Mouse (Mus musculus): Measurements from ENCODE around the gene Cnot6.

Gene Cnot6

GRCm38 (mm10) chr11:49712555-49713335, at the start of gene Cnot6:
Gene Cnot6, minus strand, starts transcription at chr11:49712723.
- DNase-seq, result peak; percentile 97

GRCm38 (mm10) chr11:49761130-49761529, 48.6 kb upstream of the Cnot6 start:
- no peak for DNase-seq

DNA sequence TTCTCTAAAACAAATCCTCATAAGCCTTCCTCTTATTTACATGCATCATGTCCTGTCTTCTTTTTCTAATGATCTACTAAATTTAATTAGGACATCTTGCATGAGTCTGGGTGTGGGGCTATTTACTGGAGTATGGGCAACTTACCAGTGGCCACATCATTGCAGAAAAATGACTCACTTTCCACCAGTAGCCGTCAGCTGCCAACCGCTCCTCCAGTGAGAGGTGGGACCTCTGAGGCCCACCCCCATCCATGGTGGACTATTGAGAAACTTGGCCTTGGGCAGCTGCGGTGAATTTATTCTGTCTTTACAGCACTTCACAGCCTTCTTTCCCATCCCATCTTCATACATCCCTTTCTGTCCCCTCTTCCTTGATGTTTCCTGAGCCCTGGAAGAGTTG, 45.6 kb upstream of the Cnot6 start:
- no peak for DNase-seq

DNA sequence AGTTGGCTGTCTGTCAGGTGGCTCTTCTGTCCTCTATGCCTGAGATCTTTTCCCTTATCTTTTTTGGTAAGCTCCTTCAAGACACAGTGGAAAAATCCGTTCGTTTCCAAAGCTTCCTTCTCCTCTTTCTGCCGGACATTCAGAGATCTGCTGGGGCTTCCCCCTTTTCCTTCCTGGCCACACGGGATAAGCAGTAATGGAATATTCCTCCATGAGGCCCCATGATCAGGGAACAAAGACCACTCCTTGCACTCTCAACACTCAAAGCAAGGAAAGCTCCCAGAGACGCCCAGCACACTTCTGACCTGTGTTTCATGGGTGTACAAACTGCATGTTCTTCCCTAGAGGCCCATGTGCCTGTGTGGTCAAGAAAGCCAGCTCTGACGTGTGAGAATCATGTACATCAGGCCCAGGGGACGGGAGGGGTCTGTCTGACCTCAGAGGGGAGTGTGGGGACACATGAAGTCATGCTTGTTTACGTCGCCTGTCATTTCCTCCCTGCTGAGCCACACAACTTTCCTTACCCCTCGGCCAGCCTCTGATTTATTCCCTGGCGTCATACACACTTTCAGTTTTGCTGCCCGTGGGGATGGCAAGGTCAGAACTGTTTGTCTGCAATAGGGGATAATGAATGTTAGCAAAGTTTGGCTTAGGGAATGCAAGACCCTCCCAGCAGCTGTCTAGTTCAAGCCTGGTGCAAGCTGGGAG, 42.6 kb upstream of the Cnot6 start:
- DNase-seq, result no peak

DNA sequence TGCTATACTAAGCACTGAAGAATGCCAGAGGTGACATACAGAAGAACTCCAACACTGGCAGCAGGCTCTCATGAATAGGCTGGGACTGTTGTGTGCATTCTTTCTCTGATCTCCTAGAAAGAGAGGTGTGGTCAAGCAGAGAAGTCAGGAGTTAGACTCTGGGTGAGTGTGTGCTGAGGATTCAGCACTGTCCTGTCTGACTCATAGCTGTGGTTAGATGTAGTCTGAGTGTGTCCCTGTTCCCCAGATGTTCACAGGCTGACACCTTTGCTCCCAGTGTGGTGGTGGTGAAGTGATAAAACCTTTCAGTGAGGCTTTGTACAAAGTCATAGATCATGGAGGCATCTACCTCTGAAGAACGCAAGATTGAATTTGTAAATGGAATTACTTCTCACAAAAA, 34.2 kb upstream of the Cnot6 start:
- DNase-seq, result no peak

DNA sequence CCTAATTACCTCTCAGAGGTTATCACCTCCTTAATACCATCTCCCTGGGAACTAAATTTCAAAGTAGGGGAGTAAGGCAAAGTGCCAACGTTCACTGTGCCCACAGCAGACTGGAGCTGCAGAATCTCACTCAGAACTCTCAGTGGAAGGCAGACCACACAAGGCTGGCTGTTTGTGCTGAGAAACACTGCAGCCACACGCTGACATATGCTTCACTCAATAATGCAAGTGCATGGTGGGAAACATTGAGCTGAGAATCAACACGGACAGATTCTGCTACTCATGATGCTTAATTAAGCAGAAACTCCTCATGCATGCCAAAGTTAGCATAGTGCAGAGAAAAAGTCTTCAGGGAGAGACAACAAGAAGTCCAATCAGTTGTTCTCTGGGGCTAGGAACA, 33.3 kb upstream of the Cnot6 start:
- no peak for DNase-seq

- DNase-seq, result no peak
Measured at GRCm38 (mm10) chr11:49744981-49745380, 32.5 kb upstream of the Cnot6 start.

- no peak for DNase-seq
Measured at GRCm38 (mm10) chr11:49743634-49744033, 31.1 kb upstream of the Cnot6 start.

DNA sequence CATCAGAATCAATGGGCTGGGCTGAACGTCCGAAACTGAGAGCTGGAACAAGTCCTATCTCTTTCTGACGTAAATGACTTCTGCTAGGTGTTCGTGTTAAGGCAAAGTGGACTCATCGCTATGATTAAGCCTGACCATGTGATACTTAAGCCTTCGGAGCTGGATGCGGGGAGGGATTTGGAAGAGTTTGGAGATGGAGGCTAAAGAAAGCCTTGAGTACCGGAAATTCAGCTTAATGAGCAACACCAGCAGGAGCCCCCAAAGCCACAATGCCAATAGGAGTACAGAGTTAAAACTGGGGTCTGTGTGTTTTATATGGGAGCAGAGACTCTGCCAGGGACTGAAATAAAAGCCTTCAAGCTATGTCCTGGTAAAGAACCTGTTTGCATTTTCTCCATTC, 29.7 kb upstream of the Cnot6 start:
- DNase-seq, result no peak

- no peak for DNase-seq
Measured at GRCm38 (mm10) chr11:49739776-49740175, 27.3 kb upstream of the Cnot6 start.

GRCm38 (mm10) chr11:49738659-49739406, 26.3 kb upstream of the Cnot6 start:
- no peak for DNase-seq

DNA sequence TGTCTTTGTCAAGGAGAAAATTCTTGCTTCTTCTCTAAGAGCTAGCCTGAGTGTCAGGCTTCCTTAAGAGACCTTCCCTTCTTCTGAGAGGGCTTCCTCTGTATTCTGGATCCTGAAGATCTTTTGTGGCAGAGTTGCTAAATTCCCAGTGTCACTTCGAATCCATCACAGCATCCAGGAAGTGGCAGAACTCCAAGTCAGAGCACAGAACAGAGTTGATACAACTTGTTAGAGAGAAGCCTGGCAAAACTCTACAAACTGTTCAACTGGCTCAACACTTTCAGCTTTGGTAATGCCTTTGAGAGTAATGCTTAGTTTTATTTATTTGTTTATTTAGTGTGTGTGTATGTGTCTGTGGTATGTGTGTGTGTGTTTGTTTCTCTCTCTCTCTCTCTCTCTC, 25.1 kb upstream of the Cnot6 start:
- DNase-seq, result no peak

- no peak for DNase-seq
Measured at GRCm38 (mm10) chr11:49734771-49735170, 22.2 kb upstream of the Cnot6 start.

DNA sequence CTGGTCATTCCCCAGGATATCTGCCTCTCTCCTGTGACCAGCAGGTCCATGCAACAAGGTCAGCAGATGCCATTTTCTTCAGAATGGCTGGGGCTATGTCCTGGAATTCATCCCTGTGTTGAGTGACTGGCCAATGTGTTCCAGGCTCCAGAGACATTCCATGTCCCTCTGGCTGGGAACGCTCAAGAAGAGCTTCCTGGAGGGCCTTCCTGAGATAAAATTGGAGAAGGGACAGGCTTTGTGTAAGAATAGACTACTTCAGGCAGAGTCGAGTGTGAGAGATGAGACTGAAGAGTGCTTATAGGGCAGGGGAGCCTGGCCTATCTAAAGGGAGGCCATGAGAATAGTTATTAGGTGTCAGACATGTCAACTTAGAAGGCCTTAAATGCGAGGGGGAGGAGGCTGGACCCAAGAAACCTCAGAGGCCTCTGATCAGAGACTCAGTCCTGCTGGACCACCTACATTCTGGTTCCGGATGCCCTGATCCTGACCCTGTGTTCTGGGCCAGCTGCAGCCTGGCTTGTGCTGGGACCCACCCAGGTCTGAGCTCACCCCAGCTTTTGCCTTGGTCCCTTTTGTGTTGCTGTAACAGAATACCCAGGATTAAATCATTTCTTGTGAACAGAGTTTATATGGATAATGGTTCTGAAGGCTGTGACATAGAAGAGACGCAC, 17.9 kb upstream of the Cnot6 start:
- DNase-seq, result no peak

DNA sequence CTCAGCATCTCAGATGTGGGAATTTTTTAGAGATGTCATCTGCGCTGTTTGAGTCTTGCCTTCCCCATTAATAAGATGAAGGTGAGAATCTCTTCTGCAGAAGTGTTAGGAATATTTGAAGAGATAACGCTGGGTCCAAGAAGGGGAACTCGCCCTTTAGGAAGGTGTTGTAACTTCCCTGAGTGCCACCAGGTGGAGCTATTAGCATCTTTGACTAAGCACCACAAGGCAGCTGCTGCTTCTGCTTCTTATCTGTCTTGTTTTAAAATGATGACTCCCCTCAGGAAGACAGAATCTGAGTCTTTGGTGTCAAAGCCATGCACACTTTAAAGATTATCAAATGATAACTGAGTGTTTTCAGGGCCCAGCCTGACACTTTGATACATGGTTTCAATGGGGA, 15.4 kb upstream of the Cnot6 start:
- DNase-seq, result peak; percentile 56

DNA sequence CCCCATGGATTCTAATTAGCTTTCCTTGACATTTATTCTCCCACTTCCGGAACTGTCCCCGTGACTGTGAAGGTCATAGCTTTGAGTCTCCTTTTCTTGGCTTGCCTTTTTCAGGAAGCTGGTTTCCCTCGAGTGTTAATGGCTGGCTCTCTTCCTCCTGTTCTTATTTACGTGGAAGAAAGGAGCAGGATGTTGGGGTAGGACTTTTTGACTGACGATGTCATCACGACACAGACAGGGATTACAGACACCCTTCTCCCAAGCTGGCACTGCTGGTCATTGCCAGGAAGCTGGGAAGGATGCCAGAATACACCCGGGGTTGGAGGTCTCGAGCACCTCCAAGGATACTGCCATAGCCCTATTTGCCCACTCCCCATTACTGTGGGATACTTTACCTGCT, 14.3 kb upstream of the Cnot6 start:
- no peak for DNase-seq

GRCm38 (mm10) chr11:49724676-49725075, 12.2 kb upstream of the Cnot6 start:
- no peak for DNase-seq

DNA sequence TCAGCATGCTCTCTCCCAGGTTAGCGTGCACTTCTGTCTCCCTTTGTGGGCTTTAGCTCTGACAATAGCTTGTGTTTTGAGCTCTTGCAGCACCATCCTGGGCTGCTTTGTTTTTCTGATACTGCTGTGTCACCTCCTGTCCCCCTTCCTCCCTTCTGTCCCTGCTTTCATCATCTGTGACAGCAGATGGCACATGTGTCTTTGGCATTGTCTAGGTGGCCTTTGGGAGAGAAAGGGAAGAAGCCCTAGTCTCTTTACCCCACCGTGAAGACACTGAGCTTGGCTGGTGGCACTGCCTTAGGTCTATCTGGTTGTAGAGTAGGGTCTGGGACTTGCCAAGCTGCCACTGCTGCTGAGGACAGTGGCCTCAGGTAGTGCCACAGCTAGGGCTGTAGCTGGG, 10.8 kb upstream of the Cnot6 start:
- DNase-seq, result no peak

GRCm38 (mm10) chr11:49722692-49723091, 10.2 kb upstream of the Cnot6 start:
- DNase-seq, result no peak

DNA sequence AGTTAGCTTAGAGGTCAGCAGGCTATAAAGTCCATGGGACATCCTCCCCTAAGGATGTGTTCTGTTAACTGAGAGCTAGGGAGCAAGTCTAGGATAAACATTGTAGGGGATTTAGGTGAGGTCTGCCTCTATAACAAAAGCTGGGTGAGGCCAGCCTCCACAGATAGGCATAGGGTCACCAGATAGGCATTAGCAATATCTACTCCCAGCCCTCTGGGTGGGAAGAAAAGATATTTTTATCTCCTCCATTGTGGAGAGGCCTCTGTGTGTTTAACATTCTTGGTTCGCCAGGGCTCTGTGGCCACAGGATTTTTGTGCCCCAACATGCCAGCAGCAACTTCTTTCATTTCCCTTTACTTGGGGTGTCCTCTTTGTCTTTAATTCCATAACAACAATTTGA, 8.8 kb upstream of the Cnot6 start:
- DNase-seq, result no peak

DNA sequence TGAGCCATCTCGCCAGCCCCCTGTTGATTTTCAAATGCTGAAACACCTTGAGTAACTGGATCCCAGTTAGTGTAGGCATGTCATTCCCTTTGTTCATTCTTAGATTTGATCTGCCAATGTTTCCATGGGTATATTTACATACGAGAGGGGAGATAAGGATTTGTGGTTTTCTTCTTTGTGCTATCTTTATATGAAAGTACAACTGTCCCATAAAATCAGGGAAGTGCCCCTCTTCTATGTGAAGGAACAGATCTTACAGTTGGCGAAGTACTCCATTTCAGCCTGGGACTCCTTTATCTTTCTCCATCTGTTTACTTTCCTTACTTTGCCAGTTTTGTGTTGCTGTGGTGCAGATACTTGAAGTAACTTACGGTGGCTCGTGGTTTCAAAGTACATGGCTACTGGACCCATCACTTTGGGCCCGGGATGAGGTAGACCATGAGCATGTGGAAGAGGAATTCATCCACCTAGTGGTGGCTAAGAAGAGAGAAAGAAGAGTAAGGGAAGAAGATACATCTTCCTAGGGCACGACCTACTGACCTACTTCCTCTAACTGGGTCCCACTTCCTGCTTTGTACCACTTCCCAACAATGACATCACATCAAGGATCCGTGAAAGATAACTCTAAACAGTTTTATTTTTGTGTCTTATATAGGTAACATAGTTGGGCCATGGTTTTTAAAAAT, 7.1 kb upstream of the Cnot6 start:
- no peak for DNase-seq
